8 mouse cellular contexts compared by ENCODE assay signal in genomic region chr17:34632261-34632691, GRCm38 (mm10). TPM values are rescaled to one million over a fixed set of nuclear protein-coding genes. Genes with fewer than 3 reads are reported as not detected.
DNase-seq lines count a peak whose midpoint lies in the region; ATAC-seq and TF ChIP-seq lines count a peak whose summit lies in the region.

No protein-coding gene starts in this region.

- ATAC-seq in forebrain, embryonic 11.5 days (replicated peaks; ENCODE audit: low FRiP score), result no peak
- 0 out of 2 replicates have a peak, but pooled peaks have one; percentile 8 for ATAC-seq in heart, embryonic 16.5 days (replicated peaks; ENCODE audit: extremely low read depth, insufficient read depth, low FRiP score)
- peak; percentile 41; the same call in 1 of the 2 replicates for ATAC-seq in liver, embryonic 13.5 days (ENCODE audit: low read depth)
- ATAC-seq in stomach, postnatal 0 days (ENCODE audit: low FRiP score, low TSS enrichment), result peak; percentile 78

- TF ChIP-seq EP300 in stomach, postnatal 0 days (optimal IDR thresholded peaks at IDR 0.05), result no peak

- WGBS in forebrain, embryonic 11.5 days, result under 1% methylated on average over 26 of the region's 26 CpGs
- 2% methylated on average over 26 of the region's 26 CpGs for WGBS in heart, embryonic 16.5 days
- WGBS in liver, embryonic 13.5 days (ENCODE audit: insufficient replicate concordance), result 1% methylated on average over 26 of the region's 26 CpGs
- 2% methylated on average over 25 of the region's 26 CpGs for WGBS in stomach, postnatal 0 days

- no peaks in the 10 kb centered on the region for H3K9me3 ChIP-seq in forebrain, embryonic 11.5 days (ENCODE audit: control insufficient read depth, low read length)
- H3K9me3 ChIP-seq in heart, embryonic 16.5 days (replicated peaks; ENCODE audit: control insufficient read depth, low read length), result no peaks in the 10 kb centered on the region
- H3K9me3 ChIP-seq in liver, embryonic 13.5 days (replicated peaks), result no peaks in the 10 kb centered on the region
- H3K9me3 ChIP-seq in stomach, postnatal 0 days (ENCODE audit: control insufficient read depth, low read length), result no peaks in the 10 kb centered on the region

- peak overlapping the region; percentile 48 for H3K9ac ChIP-seq in forebrain, embryonic 11.5 days (ENCODE audit: low read length)
- peak overlapping the region; percentile 59 for H3K9ac ChIP-seq in heart, embryonic 16.5 days (ENCODE audit: low read length)
- H3K9ac ChIP-seq in liver, embryonic 13.5 days, result no peak overlapping the region
- H3K9ac ChIP-seq in stomach, postnatal 0 days (ENCODE audit: low read length), result peak overlapping the region; percentile 55

- peaks cover 26% of the 10 kb centered on the region for H3K27me3 ChIP-seq in forebrain, embryonic 11.5 days (ENCODE audit: control insufficient read depth, insufficient read depth, low read length)
- peaks cover 31% of the 10 kb centered on the region for H3K27me3 ChIP-seq in heart, embryonic 16.5 days (ENCODE audit: control insufficient read depth, insufficient read depth, low read length)
- H3K27me3 ChIP-seq in liver, embryonic 13.5 days, result peaks cover 73% of the 10 kb centered on the region
- 0 out of 2 replicates have a peak, but pooled peaks cover 2% of the 10 kb centered on the region for H3K27me3 ChIP-seq in stomach, postnatal 0 days (ENCODE audit: control insufficient read depth, insufficient read depth, low read length)

- 0 out of 2 replicates have a peak, but pooled peaks have one; percentile 16 for TF ChIP-seq CTCF in stomach, postnatal 0 days (IDR thresholded peaks at IDR 0.05; ENCODE audit: low read depth)

- H3K27ac ChIP-seq in brown adipose tissue, adult 24 weeks (replicated peaks; ENCODE audit: low read depth, low read length), result peak overlapping the region; percentile 49
- no peak overlapping the region for H3K27ac ChIP-seq in forebrain, embryonic 11.5 days (ENCODE audit: low read depth, low read length)
- H3K27ac ChIP-seq in heart, embryonic 16.5 days (ENCODE audit: low read length), result peak overlapping the region; percentile 22; the same call in 1 of the 2 replicates
- H3K27ac ChIP-seq in liver, embryonic 13.5 days, result no peak overlapping the region
- H3K27ac ChIP-seq in stomach, postnatal 0 days (replicated peaks), result peak overlapping the region; percentile 63

- H3K4me3 ChIP-seq in brown adipose tissue, adult 24 weeks (ENCODE audit: insufficient read depth, low read depth, low read length), result peak overlapping the region; percentile 55
- peak overlapping the region; percentile 31 for H3K4me3 ChIP-seq in forebrain, embryonic 11.5 days (ENCODE audit: low read depth, low read length)
- H3K4me3 ChIP-seq in heart, embryonic 16.5 days (ENCODE audit: low read length), result peak overlapping the region; percentile 47
- H3K4me3 ChIP-seq in liver, embryonic 13.5 days (replicated peaks), result peak overlapping the region; percentile 38
- peak overlapping the region; percentile 41 for H3K4me3 ChIP-seq in stomach, postnatal 0 days (ENCODE audit: low read depth, low read length)

- H3K4me1 ChIP-seq in brown adipose tissue, adult 24 weeks (ENCODE audit: control insufficient read depth, insufficient read depth, insufficient read length, low read length), result peaks cover 5% of the 10 kb centered on the region
- H3K4me1 ChIP-seq in forebrain, embryonic 11.5 days (replicated peaks; ENCODE audit: control insufficient read depth, insufficient read depth, low read length), result peaks cover 28% of the 10 kb centered on the region
- H3K4me1 ChIP-seq in heart, embryonic 16.5 days (ENCODE audit: control insufficient read depth, insufficient read depth, low read length), result peaks cover 20% of the 10 kb centered on the region
- peaks cover 52% of the 10 kb centered on the region for H3K4me1 ChIP-seq in liver, embryonic 13.5 days (replicated peaks)
- peaks cover 19% of the 10 kb centered on the region for H3K4me1 ChIP-seq in stomach, postnatal 0 days (replicated peaks; ENCODE audit: control insufficient read depth, insufficient read depth)

- DNase-seq in A20 (ENCODE audit: low read depth, low spot score), result peak; percentile 79
- peak; percentile 76 for DNase-seq in forebrain, embryonic 11.5 days (ENCODE audit: low spot score)
- DNase-seq in kidney, postnatal 14 days, result peak; percentile 88
- DNase-seq in liver, embryonic 13.5 days, result peak; percentile 63
- peak; percentile 71 to 73 for DNase-seq in natural killer cell, adult 2 months (ENCODE audit: low spot score in 2 of 2)
- peak; percentile 66 for DNase-seq in stomach, postnatal 0 days (ENCODE audit: low spot score)

- no peaks in the 10 kb centered on the region for H3K36me3 ChIP-seq in forebrain, embryonic 11.5 days (ENCODE audit: control insufficient read depth, insufficient read depth, low read length)
- no peaks in the 10 kb centered on the region for H3K36me3 ChIP-seq in heart, embryonic 16.5 days (ENCODE audit: control insufficient read depth, insufficient read depth)
- H3K36me3 ChIP-seq in liver, embryonic 13.5 days, result no peaks in the 10 kb centered on the region
- no peaks in the 10 kb centered on the region for H3K36me3 ChIP-seq in stomach, postnatal 0 days (ENCODE audit: control insufficient read depth, insufficient read depth, low read length)

- H3K4me2 ChIP-seq in forebrain, embryonic 11.5 days (ENCODE audit: low read depth, low read length, severe bottlenecking), result peak overlapping the region; percentile 72
- peak overlapping the region; percentile 78 for H3K4me2 ChIP-seq in heart, embryonic 16.5 days (ENCODE audit: low read depth, low read length)
- peak overlapping the region; percentile 58 for H3K4me2 ChIP-seq in liver, embryonic 13.5 days
- peak overlapping the region; percentile 69 for H3K4me2 ChIP-seq in stomach, postnatal 0 days (replicated peaks; ENCODE audit: low read depth)

RNA-seq across cellular contexts. Expression of gene Prrt1, which starts 2.9 kb away (rescaled TPM):
- polyA plus RNA-seq in brown adipose tissue, adult 24 weeks (2012; ENCODE audit: insufficient read depth, insufficient read length, missing spikeins), result not detected in 2 replicates
- 2.4 and 2.7 TPM in 2 replicates for polyA plus RNA-seq in forebrain, embryonic 11.5 days (2014; fragmentation: Nextera tagmentation; extraction: Ambion mirVana)
- polyA plus RNA-seq in heart, embryonic 16.5 days (2015; fragmentation: Nextera tagmentation; extraction: Ambion mirVana), result 0.64 and 2.1 TPM in 2 replicates
- polyA plus RNA-seq in liver, embryonic 13.5 days (2015; fragmentation: Nextera tagmentation; extraction: Ambion mirVana), result 0.05 and 0.07 TPM in 2 replicates
- 0.44 and 0.67 TPM in 2 replicates for polyA plus RNA-seq in stomach, postnatal 0 days (2015; fragmentation: Nextera tagmentation; extraction: Ambion mirVana)

RNA-seq across cellular contexts. Expression of gene Ppt2, which starts 4.0 kb away (rescaled TPM):
- polyA plus RNA-seq in brown adipose tissue, adult 24 weeks (2012; ENCODE audit: insufficient read depth, insufficient read length, missing spikeins), result 30.2 and 32.3 TPM in 2 replicates
- polyA plus RNA-seq in forebrain, embryonic 11.5 days (2014; fragmentation: Nextera tagmentation; extraction: Ambion mirVana), result 26.4 and 29.0 TPM in 2 replicates
- polyA plus RNA-seq in heart, embryonic 16.5 days (2015; fragmentation: Nextera tagmentation; extraction: Ambion mirVana), result 26.7 and 27.3 TPM in 2 replicates
- 10.4 and 12.0 TPM in 2 replicates for polyA plus RNA-seq in liver, embryonic 13.5 days (2015; fragmentation: Nextera tagmentation; extraction: Ambion mirVana)
- polyA plus RNA-seq in stomach, postnatal 0 days (2015; fragmentation: Nextera tagmentation; extraction: Ambion mirVana), result 16.5 and 18.7 TPM in 2 replicates

RNA-seq across cellular contexts. Expression of gene Fkbpl, which starts 12.3 kb away (rescaled TPM):
- 11.1 and 26.4 TPM in 2 replicates for polyA plus RNA-seq in brown adipose tissue, adult 24 weeks (2012; ENCODE audit: insufficient read depth, insufficient read length, missing spikeins)
- 14.5 and 18.2 TPM in 2 replicates for polyA plus RNA-seq in forebrain, embryonic 11.5 days (2014; fragmentation: Nextera tagmentation; extraction: Ambion mirVana)
- polyA plus RNA-seq in heart, embryonic 16.5 days (2015; fragmentation: Nextera tagmentation; extraction: Ambion mirVana), result 11.7 and 12.3 TPM in 2 replicates
- 5.6 and 5.9 TPM in 2 replicates for polyA plus RNA-seq in liver, embryonic 13.5 days (2015; fragmentation: Nextera tagmentation; extraction: Ambion mirVana)
- 12.4 and 12.8 TPM in 2 replicates for polyA plus RNA-seq in stomach, postnatal 0 days (2015; fragmentation: Nextera tagmentation; extraction: Ambion mirVana)

RNA-seq across cellular contexts. Expression of gene Atf6b, which starts 14.7 kb away (rescaled TPM):
- polyA plus RNA-seq in brown adipose tissue, adult 24 weeks (2012; ENCODE audit: insufficient read depth, insufficient read length, missing spikeins), result 16.2 and 17.1 TPM in 2 replicates
- polyA plus RNA-seq in forebrain, embryonic 11.5 days (2014; fragmentation: Nextera tagmentation; extraction: Ambion mirVana), result 79.5 and 82.9 TPM in 2 replicates
- 45.7 and 46.7 TPM in 2 replicates for polyA plus RNA-seq in heart, embryonic 16.5 days (2015; fragmentation: Nextera tagmentation; extraction: Ambion mirVana)
- polyA plus RNA-seq in liver, embryonic 13.5 days (2015; fragmentation: Nextera tagmentation; extraction: Ambion mirVana), result 24.6 and 27.4 TPM in 2 replicates
- polyA plus RNA-seq in stomach, postnatal 0 days (2015; fragmentation: Nextera tagmentation; extraction: Ambion mirVana), result 35.4 and 39.3 TPM in 2 replicates

RNA-seq across cellular contexts. Expression of gene Egfl8, which starts 16.5 kb away (rescaled TPM):
- polyA plus RNA-seq in brown adipose tissue, adult 24 weeks (2012; ENCODE audit: insufficient read depth, insufficient read length, missing spikeins), result 1.4 TPM in 1 of 2 replicates, not detected in the other
- polyA plus RNA-seq in forebrain, embryonic 11.5 days (2014; fragmentation: Nextera tagmentation; extraction: Ambion mirVana), result 1.6 and 2.3 TPM in 2 replicates
- polyA plus RNA-seq in heart, embryonic 16.5 days (2015; fragmentation: Nextera tagmentation; extraction: Ambion mirVana), result 1.8 and 2.0 TPM in 2 replicates
- polyA plus RNA-seq in liver, embryonic 13.5 days (2015; fragmentation: Nextera tagmentation; extraction: Ambion mirVana), result 0.30 and 0.34 TPM in 2 replicates
- polyA plus RNA-seq in stomach, postnatal 0 days (2015; fragmentation: Nextera tagmentation; extraction: Ambion mirVana), result 4.4 and 4.9 TPM in 2 replicates

Comparison
In these comparisons a context has a peak if more than half of its experiments do, and no peak if none do; other contexts are left out.
1. H3K27ac ChIP-seq: peak in brown adipose tissue, adult 24 weeks (single experiment), heart, embryonic 16.5 days (single experiment) and stomach, postnatal 0 days (single experiment); none in forebrain, embryonic 11.5 days (single experiment) and liver, embryonic 13.5 days (single experiment).
2. Peak in every context shown above with its lines, with median percentiles within 50 percentile points of each other: DNase-seq, H3K4me3 ChIP-seq and H3K4me2 ChIP-seq.